Mouse (Mus musculus) left cerebral cortex, adult 11 months (tissue): ENCODE data around the gene Trim71.

Source experiments
- DNase-seq: peaks from one replicate; pipeline ENCODE4 v3.0.0; 2022; ENCODE audit warnings: low spot score

Trim71 gene

DNA sequence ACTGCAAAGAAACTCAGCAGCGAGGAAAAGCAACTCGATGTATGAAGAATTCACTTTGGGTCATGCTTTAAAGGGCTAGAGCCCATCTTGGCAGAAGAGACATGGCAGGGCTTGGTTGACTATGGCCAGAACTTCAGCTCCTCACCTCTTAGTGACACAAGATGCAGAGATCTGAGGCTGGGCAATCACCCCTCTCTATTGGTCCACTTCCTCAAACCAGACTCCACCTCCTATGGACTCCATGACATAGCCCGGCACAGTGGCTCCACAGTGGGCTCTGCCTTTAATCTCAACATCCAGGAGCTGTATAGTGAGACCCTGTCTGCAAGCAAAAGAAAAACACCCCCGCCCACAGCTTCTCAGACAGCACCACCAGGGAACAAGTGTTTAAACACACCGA is 79.4 kb downstream of the Trim71 start:
- DNase-seq, result no peak

DNA sequence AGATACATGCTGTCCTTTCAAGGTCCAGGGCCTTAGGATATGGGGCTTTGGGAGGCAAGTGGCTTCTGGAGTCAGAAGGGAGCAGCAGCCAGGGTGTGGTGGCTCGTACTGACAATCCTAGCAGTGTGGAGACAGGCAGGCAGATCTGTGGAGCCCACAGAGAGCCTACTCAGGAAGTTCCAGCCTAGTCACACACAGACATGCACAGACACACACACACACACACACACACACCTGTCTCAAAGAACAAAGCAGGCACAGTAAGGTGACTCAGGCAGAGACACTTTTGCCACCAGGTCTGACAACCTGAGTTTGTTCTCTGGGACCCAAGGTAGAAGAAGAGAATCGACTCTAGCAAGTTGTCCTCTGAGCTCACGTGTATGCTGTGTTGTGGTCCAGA is 83.2 kb downstream of the Trim71 start:
- DNase-seq, result no peak

DNA sequence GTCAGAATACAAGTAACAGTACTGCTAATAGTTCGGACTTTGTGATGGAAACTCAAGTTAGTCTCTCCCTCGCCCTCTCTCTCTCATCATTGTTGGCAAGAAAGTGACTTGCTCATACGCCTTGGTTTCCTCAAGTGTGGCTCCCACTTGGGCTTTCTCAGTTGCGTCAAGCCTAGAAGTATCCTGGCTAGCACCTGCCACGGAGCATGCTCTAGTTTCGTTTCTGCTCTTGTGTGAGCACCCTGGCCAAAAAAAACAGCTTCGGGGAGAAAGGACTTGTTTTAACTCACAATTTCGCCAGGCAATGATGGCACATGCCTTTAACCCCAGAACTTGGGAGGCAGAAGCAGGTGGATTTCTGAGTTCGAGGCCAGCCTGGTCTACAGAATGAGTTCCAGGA is 87.2 kb downstream of the Trim71 start:
- DNase-seq, result no peak

DNA sequence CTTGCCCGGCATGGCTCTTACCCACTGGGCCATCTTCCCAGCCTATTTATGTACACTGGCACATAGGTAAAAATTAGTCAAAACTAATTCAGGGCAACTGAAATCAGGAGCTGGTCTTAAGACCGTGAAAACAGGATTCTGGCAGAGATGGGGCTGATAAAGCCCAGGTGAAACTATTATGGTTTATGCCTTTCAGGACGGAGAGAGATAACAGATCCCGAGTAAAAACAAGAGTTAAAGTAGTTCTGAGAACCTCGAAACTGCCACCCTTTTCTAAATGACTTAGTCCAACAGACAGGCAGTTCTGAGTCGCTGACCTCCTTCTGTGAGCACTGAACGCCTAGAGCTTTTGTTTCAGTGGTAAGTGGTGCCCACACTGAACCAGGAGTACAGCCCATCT is 92.3 kb downstream of the Trim71 start:
- no peak for DNase-seq

DNA sequence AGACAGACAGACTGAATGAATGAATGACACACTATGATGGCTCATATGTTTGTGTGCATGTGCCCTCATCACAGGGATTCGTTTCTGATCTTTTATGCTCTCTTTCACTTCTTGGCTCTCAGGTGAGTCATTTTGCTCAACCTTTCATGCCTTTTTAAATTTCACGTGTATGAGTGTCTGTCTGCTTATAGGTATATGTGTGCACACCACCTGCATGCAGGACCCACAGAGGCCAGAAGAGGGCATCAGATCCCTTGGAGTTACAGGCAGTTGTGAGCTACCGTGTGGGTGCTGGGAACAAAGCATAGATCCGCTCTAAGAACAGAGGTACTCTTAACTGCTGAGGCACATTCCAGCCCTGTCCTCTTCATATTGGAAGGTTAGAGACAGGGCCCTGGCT is 95.5 kb downstream of the Trim71 start:
- DNase-seq, result no peak

DNA sequence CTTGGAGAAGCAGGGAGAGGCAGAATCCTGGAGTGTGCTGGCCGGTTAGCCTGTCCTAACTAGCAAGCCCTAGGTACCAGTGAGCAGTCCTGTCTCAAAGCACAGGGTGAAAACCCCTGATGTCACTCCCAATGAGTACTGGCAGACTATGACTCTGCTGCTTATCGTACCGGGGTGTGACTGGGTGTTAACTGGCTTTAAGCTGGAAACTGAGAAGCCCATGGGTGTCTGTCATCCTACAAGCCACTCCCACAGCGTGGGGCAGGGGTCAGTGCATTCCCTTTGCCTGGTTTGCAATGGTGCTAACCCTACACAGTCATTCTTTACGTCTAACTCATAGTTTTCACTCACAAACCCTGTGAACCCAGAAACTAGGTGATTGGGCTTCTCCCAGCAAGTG is 96.0 kb downstream of the Trim71 start:
- DNase-seq, result no peak

DNA sequence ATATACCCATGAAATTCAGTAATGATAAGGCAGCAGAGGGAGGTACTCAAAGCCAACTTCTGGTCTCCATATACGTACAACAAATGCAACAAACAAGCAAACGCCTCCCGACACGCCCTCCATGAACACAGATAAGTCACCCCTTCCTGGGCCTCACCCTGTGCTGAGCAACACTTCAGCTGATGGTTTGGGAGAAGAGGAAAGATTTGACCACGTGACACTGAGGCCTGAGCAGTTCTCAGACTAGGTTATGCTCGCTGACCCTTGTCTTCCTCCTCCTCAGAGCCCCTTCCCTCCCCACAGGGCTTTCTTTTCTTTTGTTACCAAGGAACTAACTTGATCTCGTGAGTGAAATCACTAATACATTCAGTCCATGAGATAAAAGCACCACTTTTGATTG is 97.3 kb downstream of the Trim71 start:
- no peak for DNase-seq

DNA sequence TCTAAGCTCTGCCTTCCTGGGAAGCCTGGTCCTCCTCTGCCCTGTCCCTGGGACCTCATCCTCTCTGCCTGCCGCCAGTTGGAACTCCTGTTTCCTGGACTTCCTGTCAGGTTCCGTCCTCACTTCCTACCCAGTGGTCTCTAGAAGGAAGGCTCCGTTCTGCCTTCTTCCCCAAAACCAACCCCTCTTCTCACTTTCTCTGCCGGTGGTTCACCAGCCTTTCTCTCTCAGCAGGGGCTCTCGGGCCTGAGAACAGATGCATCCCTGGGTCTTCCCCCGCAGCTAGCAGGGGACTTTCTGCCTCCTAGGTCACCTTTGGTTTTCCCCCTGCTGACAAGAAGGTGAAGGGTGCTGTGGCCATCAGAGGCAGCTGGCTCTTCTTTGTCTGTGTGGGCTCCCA is 98.7 kb downstream of the Trim71 start:
- no peak for DNase-seq

DNA sequence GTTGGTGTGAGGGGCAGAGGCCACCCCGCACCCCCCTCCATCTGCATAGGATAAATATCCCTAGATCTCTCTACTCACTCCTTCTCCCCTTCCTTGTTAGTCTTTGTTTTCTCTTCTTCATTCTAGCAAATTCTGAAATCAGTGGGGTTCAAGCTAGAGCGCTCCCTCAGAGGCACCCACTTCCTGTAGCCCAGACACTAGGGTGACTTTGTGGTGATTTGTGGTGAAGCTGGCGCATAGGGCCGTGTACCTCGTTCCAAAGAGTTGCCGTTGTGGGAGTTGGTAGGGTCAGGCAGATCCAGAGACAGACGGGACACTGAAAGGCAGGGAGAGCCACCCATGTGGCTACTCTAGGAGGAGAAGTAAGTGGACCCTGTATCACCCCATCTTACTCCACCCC is 101.6 kb downstream of the Trim71 start:
- no peak for DNase-seq

DNA sequence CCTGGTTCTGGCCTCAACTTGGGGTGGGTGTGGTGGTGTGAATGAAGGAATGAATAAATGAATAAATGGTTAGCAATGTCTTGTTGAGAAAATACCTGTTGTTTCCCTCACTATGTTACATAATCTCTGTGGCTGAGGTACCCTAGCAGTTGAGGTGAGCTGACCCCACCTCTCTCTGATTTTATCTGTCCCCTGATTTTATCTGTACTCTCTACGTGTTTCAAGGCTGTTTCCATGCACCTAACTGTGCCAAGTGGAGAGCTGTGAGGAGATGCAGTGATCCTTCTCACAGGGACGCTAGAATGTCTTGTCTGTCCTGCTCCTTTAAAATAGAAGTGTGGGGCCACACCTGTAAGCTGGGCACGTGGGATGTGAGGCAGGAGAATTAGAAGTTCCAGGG is 105.7 kb downstream of the Trim71 start:
- DNase-seq, result no peak
